Mouse (Mus musculus) CH12.LX (cell line): Measurements from ENCODE around the gene Pet100. TPM values are rescaled to one million over a fixed set of nuclear protein-coding genes. Genes with fewer than 3 reads are reported as not detected.

Experiments
- DNase-seq: peaks from one replicate; pipeline ENCODE4 v3.0.0-alpha.2; 2013; ENCODE audit errors: extremely low read depth
- H3K27ac ChIP-seq: 2 replicates; pipeline ENCODE4 v1.5.1; 2012; ENCODE audit warnings: low read depth, mild to moderate bottlenecking, control low read depth, moderate library complexity; ENCODE audit not compliant: insufficient read depth
- H3K27me3 ChIP-seq: replicated peaks from 2 replicates; pipeline ENCODE3; 2012; ENCODE audit warnings: inconsistent platforms
- H3K36me3 ChIP-seq, 2 experiments: replicated peaks in 1 of 2; 2 replicates each; pipeline versions ENCODE3 to v1.6.1; 2012; ENCODE audit warnings: inconsistent platforms in 1 of 2, low read length in 1 of 2, mild to moderate bottlenecking in 1 of 2, mixed read lengths in 1 of 2, moderate library complexity in 1 of 2; ENCODE audit not compliant: control insufficient read depth in 1 of 2, insufficient read depth in 1 of 2
- H3K4me1 ChIP-seq, 2 experiments: 2 replicates each; pipeline ENCODE4 v1.6.1; 2012; ENCODE audit warnings: inconsistent platforms in 1 of 2, moderate library complexity in 1 of 2; ENCODE audit not compliant: insufficient read depth in 2 of 2, control insufficient read depth in 1 of 2
- H3K4me2 ChIP-seq: 2 replicates; pipeline ENCODE4 v1.6.1; 2012; ENCODE audit warnings: low read depth, mild to moderate bottlenecking, control low read depth; ENCODE audit not compliant: poor library complexity, insufficient read depth, severe bottlenecking
- H3K4me3 ChIP-seq, 3 experiments: fragments of 150-350 bp in 1 of 3; sonication (generic) in 1 of 3; replicated peaks in 1 of 3; 2 replicates each; pipeline versions ENCODE3 to v1.5.1; 2011 to 2012; ENCODE audit warnings: low read depth in 2 of 3, low read length in 2 of 3, mild to moderate bottlenecking in 2 of 3, moderate library complexity in 2 of 3, control low read depth in 1 of 3, improper control_type of control experiment in 1 of 3, inconsistent platforms in 1 of 3, mixed read lengths in 1 of 3; ENCODE audit not compliant: poor library complexity in 1 of 3
- H3K79me2 ChIP-seq: replicated peaks from 2 replicates; pipeline ENCODE4 v1.6.1; 2012; ENCODE audit warnings: mild to moderate bottlenecking, moderate library complexity; ENCODE audit not compliant: control insufficient read depth, poor library complexity, insufficient read depth, severe bottlenecking; ENCODE audit errors: extremely low read depth
- H3K9ac ChIP-seq: 2 replicates; pipeline ENCODE4 v1.6.1; 2012; ENCODE audit warnings: low read depth, mild to moderate bottlenecking, control low read depth, moderate library complexity; ENCODE audit not compliant: insufficient read depth
- H3K9me3 ChIP-seq: replicated peaks from 2 replicates; pipeline ENCODE3; 2012; ENCODE audit warnings: low read length, inconsistent platforms, mixed read lengths
- CHD1 ChIP-seq: IDR thresholded peaks from 2 replicates; pipeline ENCODE4 v1.6.1; 2012; ENCODE audit warnings: low read depth, low read length, improper control_type of control experiment, inconsistent platforms
- CTCF ChIP-seq, 2 experiments: IDR thresholded peaks in 1 of 2; conservative IDR thresholded peaks in 1 of 2; 2 replicates each; pipeline ENCODE4 v1.5.1; 2011 to 2012; ENCODE audit warnings: low read depth in 2 of 2, low read length in 2 of 2, improper control_type of control experiment in 1 of 2, inconsistent platforms in 1 of 2, mild to moderate bottlenecking in 1 of 2, moderate library complexity in 1 of 2
- ELF1 ChIP-seq: IDR thresholded peaks from 2 replicates; pipeline ENCODE4 v1.6.1; 2014; ENCODE audit warnings: low read depth, mild to moderate bottlenecking, inconsistent platforms, low read length, improper control_type of control experiment
- EP300 ChIP-seq: IDR thresholded peaks from 2 replicates; pipeline ENCODE4 v1.6.1; 2011; ENCODE audit warnings: low read length, improper control_type of control experiment
- ETS1 ChIP-seq: conservative IDR thresholded peaks from 2 replicates; pipeline ENCODE4 v1.6.1; 2012; ENCODE audit warnings: low read depth, mild to moderate bottlenecking, inconsistent platforms, low read length, improper control_type of control experiment, moderate library complexity
- JUN ChIP-seq: IDR thresholded peaks from 2 replicates; pipeline ENCODE4 v1.6.1; 2011; ENCODE audit warnings: low read depth, mild to moderate bottlenecking, low read length, improper control_type of control experiment, moderate library complexity; ENCODE audit not compliant: insufficient read depth
- JUND ChIP-seq: conservative IDR thresholded peaks from 2 replicates; pipeline ENCODE4 v1.6.1; 2011; ENCODE audit warnings: low read depth, low read length, improper control_type of control experiment
- MEF2A ChIP-seq: IDR thresholded peaks from 2 replicates; pipeline ENCODE4 v1.6.1; 2014; ENCODE audit warnings: low read depth, mild to moderate bottlenecking, inconsistent platforms, low read length, improper control_type of control experiment, borderline replicate concordance
- NRF1 ChIP-seq: IDR thresholded peaks from 2 replicates; pipeline ENCODE4 v1.6.1; 2014; ENCODE audit warnings: low read depth, mild to moderate bottlenecking, inconsistent platforms, low read length, improper control_type of control experiment, moderate library complexity
- PAX5 ChIP-seq: IDR thresholded peaks from 2 replicates; pipeline ENCODE4 v1.6.1; 2012; ENCODE audit warnings: low read length, inconsistent platforms, mixed read lengths
- SMC3 ChIP-seq: IDR thresholded peaks from 2 replicates; pipeline ENCODE4 v1.6.1; 2011; ENCODE audit warnings: low read depth, low read length, improper control_type of control experiment
- TCF12 ChIP-seq: IDR thresholded peaks from 2 replicates; pipeline ENCODE4 v1.6.1; 2014; ENCODE audit warnings: low read depth, mild to moderate bottlenecking, inconsistent platforms, low read length, improper control_type of control experiment
- UBTF ChIP-seq: IDR thresholded peaks from 2 replicates; pipeline ENCODE4 v1.6.1; 2012; ENCODE audit warnings: low read depth, mild to moderate bottlenecking, inconsistent platforms, low read length, improper control_type of control experiment, moderate library complexity
- USF2 ChIP-seq: conservative IDR thresholded peaks from 2 replicates; pipeline ENCODE4 v1.6.1; 2011; ENCODE audit warnings: low read depth, low read length, improper control_type of control experiment
- ZKSCAN1 ChIP-seq: IDR thresholded peaks from 2 replicates; pipeline ENCODE4 v1.6.1; 2012; ENCODE audit warnings: low read depth, inconsistent platforms, low read length, improper control_type of control experiment, borderline replicate concordance
- ZMIZ1 ChIP-seq: IDR thresholded peaks from 2 replicates; pipeline ENCODE4 v1.6.1; 2012; ENCODE audit warnings: low read depth, mild to moderate bottlenecking, inconsistent platforms, low read length, improper control_type of control experiment
- dilution Hi-C: fragments of 300-500 bp; cut with MboI; formaldehyde crosslinking; loops from 2 replicates; pipeline ENCODE4 v1.14.3; 2020; ENCODE audit warnings: low sequenced_read_pairs; ENCODE audit not compliant: extremely low pct_unique_long_range_greater_than_20kb, extremely low pct_ligation_motif_present
- in situ Hi-C: fragments of 300-500 bp; cut with MboI; formaldehyde crosslinking; loops from 3 replicates; pipeline ENCODE4 v1.14.3; 2019; ENCODE audit warnings: low sequenced_read_pairs, low pct_ligation_motif_present, low pct_unique_long_range_greater_than_20kb, mixed read lengths
- polyA plus RNA-seq: library from polyadenylated mRNA; unstranded; fragments of >175 nt; gene quantifications from 2 replicates; pipeline ENCODE4 v1.2.1, GENCODE M21; 2012; ENCODE audit warnings: low read depth; ENCODE audit not compliant: insufficient read length
- total RNA-seq, 2 experiments: library from RNA; depleted of rRNA; stranded (reverse); fragments of 300-350 nt in 1 of 2; fragments of >200 nt in 1 of 2; gene quantifications; 2 replicates each; pipeline ENCODE4 v1.2.3; 2012 to 2014

Pet100 gene
- total and polyA plus RNA-seq, 3 experiments, result 39.0 to 70.2 (median 62.7) TPM

GRCm38 (mm10) chr8:3609046-3609815, 12.1 kb upstream of the Pet100 start:
- Histone ChIP-seq H3K9ac (no peak overlapping the region), H3K79me2 (no peaks in the 10 kb centered on the region), H3K27ac (no peak overlapping the region), H3K36me3 (peaks cover 61 to 90% of the 10 kb centered on the region in 2 experiments), H3K4me3 (no peak overlapping the region), H3K4me1 (0 out of 4 replicates have a peak, but pooled peaks cover 0 to 2% of the 10 kb centered on the region in 2 experiments), H3K9me3 (no peaks in the 10 kb centered on the region), H3K4me2 (no peak overlapping the region), H3K27me3 (no peaks in the 10 kb centered on the region)
- no peak for DNase-seq
- in situ Hi-C loops, result no loop called here
- TF ChIP-seq SMC3, result no peak
- TF ChIP-seq NRF1, result no peak
- no peak for TF ChIP-seq ZKSCAN1
- TF ChIP-seq JUND, result no peak
- dilution Hi-C loops, result no loop called here

- H3K4me2 ChIP-seq, result no peak overlapping the region
- H3K79me2 ChIP-seq, result no peaks in the 10 kb centered on the region
- no peaks in the 10 kb centered on the region for H3K27me3 ChIP-seq
- peaks cover 66 to 95% of the 10 kb centered on the region in 2 experiments for H3K36me3 ChIP-seq
- dilution Hi-C loops (no loop called here), in situ Hi-C loops (no loop called here)
- no peak for DNase-seq
- H3K4me1 ChIP-seq, result no peaks in the 10 kb centered on the region
- TF ChIP-seq SMC3 (no peak), UBTF (no peak), USF2 (no peak), JUN (no peak), ZKSCAN1 (no peak), ETS1 (no peak), PAX5 (no peak), JUND (no peak), EP300 (no peak), ELF1 (no peak), CTCF (conservative IDR thresholded peaks at IDR 0.05 in 1 of 2, IDR thresholded peaks at IDR 0.05 in 1 of 2; ENCODE audit: low read depth in 2 of 2, low read length in 2 of 2) (no peak), CHD1 (no peak), ZMIZ1 (no peak), TCF12 (no peak), NRF1 (no peak), MEF2A (no peak)
- no peak overlapping the region for H3K9ac ChIP-seq
- H3K27ac ChIP-seq, result no peak overlapping the region
- H3K9me3 ChIP-seq, result no peaks in the 10 kb centered on the region
- H3K4me3 ChIP-seq, result no peak overlapping the region
Measured at GRCm38 (mm10) chr8:3609816-3610150, 11.6 kb upstream of the Pet100 start.
